Mouse (Mus musculus) midbrain, embryonic 11.5 days (tissue): ENCODE results near the gene Slc15a4. TPM values are rescaled to one million over a fixed set of nuclear protein-coding genes. Genes with fewer than 3 reads are reported as not detected.

ENCODE experiments used
- polyA plus RNA-seq: library from polyadenylated mRNA; unstranded; fragments of >200 nt; fragmentation: Nextera tagmentation; extraction: Ambion mirVana; gene quantifications from 2 replicates; pipeline ENCODE4 v1.2.1, GENCODE M21; 2014

Slc15a4 gene
- polyA plus RNA-seq, 1 experiment from 2014 or later, result 23.1 TPM

Other genes with a start within 250 kb of the Slc15a4 start
- 0.33 and 1.1 TPM in 2 replicates for gene Glt1d1, start 635 bp downstream of the Slc15a4 start, polyA plus RNA-seq